Mouse (Mus musculus) MEL (cell line): ENCODE data around the gene Zmat5.

ENCODE experiments used
- CTCF ChIP-seq, 3 experiments: IDR thresholded peaks in 2 of 3; conservative IDR thresholded peaks in 1 of 3; 2 replicates each; pipeline ENCODE4 v1.5.1; 2011 to 2012; ENCODE audit warnings: low read length in 3 of 3, low read depth in 2 of 3, mild to moderate bottlenecking in 2 of 3, improper control_type of control experiment in 1 of 3, inconsistent platforms in 1 of 3, mixed read lengths in 1 of 3, moderate library complexity in 1 of 3; ENCODE audit not compliant: control insufficient read depth in 1 of 3, insufficient read depth in 1 of 3, poor library complexity in 1 of 3, severe bottlenecking in 1 of 3
- EP300 ChIP-seq, 2 experiments: IDR thresholded peaks; 2 replicates each; pipeline ENCODE4 v1.6.1; 2011; ENCODE audit warnings: improper control_type of control experiment in 2 of 2, low read length in 2 of 2, low read depth in 1 of 2, mild to moderate bottlenecking in 1 of 2
- HCFC1 ChIP-seq: IDR thresholded peaks from 2 replicates; pipeline ENCODE4 v1.6.1; 2012; ENCODE audit warnings: low read depth, mild to moderate bottlenecking, inconsistent platforms, low read length, improper control_type of control experiment, moderate library complexity

DNA sequence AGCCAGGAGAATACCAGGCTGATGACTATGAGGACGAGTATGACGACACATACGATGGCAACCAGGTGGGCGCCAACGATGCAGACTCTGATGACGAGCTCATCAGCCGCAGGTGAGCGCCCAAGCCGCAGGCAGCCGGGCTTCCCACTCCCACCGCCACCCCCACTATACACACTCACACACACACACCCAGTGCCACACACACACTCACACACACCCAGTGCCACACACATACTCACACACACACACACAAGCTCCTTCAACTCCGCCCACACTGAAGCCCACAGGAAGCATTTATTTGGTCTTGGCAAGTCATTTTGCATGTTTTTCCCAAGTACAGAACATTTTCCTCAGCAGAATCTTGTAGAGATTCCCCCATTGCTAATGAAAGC, 25.0 kb upstream of the Zmat5 start:
- no peak for TF ChIP-seq CTCF (IDR thresholded peaks at IDR 0.05 in 2 of 3, conservative IDR thresholded peaks at IDR 0.05 in 1 of 3; ENCODE audit: control insufficient read depth in 1 of 3, insufficient read depth in 1 of 3, low read depth in 2 of 3, low read length in 3 of 3, poor library complexity in 1 of 3, severe bottlenecking in 1 of 3)
- no peak for TF ChIP-seq EP300 (IDR thresholded peaks at IDR 0.05; ENCODE audit: low read depth in 1 of 2, low read length in 2 of 2)
- no peak for TF ChIP-seq HCFC1
